Mouse (Mus musculus) neural tube, embryonic 10.5 days (tissue): Measurements from ENCODE around the gene Jup.

Source experiments
- DNase-seq: peaks from one replicate; pipeline ENCODE4 v3.0.0-alpha.2; 2017; ENCODE audit warnings: low spot score; ENCODE audit errors: extremely low spot score

Gene Jup

GRCm38 (mm10) chr11:100320172-100320630 lies 77.4 kb downstream of the Jup start:
- DNase-seq: peak; percentile 98

DNA sequence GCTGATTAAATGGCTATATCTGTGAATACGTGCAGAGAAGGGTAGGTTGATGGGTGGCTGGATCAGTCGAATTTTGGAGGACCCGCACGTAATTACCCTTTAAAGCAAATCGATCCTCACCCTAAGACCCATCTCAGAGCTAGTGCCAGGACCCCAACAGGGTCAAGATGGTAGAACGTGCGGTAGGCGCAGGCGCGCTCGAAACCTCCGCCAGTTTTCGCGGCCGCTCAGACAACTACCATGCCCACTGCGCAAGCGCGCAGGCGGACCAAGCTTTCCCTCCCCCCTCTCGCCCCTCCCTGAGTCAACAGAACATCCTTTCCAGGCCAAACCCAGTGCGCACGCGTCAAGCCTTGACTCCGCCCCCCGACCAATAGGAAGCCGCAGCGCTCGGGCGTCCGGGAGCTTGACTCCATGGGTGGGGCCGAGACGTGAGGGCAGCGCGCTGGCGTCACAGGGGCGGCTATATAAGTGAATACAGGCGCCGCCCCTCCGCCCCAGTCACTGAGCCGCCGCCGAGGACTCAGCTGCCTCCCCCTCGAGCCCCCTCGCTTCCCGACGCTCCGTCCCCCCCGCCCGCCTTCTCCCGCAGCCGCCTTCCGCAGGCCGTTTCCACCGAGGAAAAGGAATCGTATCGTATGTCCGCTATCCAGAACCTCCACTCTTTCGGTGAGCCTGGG lies 77.9 kb downstream of the Jup start, which contains the start of gene Eif1:
Gene Eif1, plus strand, starts transcription at position 394 of the 680 bp plus-strand sequence.
- DNase-seq: peak; percentile 100
